Comparison of ENCODE assay signal across 28 mouse cellular contexts in the genomic region with DNA sequence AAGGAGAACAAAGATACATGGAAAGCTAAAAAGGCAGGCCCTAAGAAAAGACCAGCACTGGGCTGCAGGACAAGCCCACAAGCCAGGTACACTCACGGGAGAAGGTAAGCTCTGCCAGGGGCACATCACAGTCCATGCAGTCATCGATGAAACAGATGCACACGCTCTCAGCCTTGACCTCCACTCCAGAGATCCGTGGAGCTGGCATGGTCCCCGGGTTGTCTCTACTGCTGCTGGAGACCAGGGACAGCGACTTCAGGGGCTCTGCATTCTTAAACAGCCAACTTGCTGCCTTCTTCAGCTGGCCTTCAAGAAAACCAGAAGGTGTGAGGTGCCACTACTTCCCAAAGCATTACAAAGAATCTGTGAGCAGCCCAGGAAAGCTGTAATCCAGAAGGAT.
A peak's percentile ranks its signal among the peaks of the same experiment; 100 is the strongest.
DNase-seq lines count a peak whose midpoint lies in the region; ATAC-seq lines count a peak whose summit lies in the region.
"Had no signal": no experiment of that assay in that cellular context is flagged by ENCODE, and none has a peak within 500 bp of the region (broad histone marks: within the 10 kb centered on the region; RNA-seq: fewer than 3 reads in every experiment).

No protein-coding gene starts in this region.

- DNase-seq in adrenal gland, adult 2 months: peak; percentile 62
- DNase-seq in adrenal gland, postnatal 4 days (ENCODE audit: low spot score in 2 of 2): no peak
- no peak for DNase-seq in hindbrain, embryonic 10.5 days (ENCODE audit: low spot score)
- DNase-seq in embryonic facial prominence, embryonic 10.5 days (ENCODE audit: low spot score): no peak
- DNase-seq in layer of hippocampus, adult 9-11 months: no peak
- DNase-seq: B cell, adult 2 months; cerebellum, adult 18-20 months; cerebellum, adult 9-10 months; cerebellum, postnatal 14 days; forebrain, postnatal 0 days; gastrocnemius, postnatal 10 days; gastrocnemius, postnatal 36 days; heart, postnatal 14 days; heart, postnatal 4 days; kidney, adult 11 months; kidney, adult 8-10 months had no signal

- H3K9me3 ChIP-seq in hindbrain, embryonic 10.5 days: no peaks in the 10 kb centered on the region
- H3K9me3 ChIP-seq in hindbrain, embryonic 12.5 days (replicated peaks): no peaks in the 10 kb centered on the region
- no peaks in the 10 kb centered on the region for H3K9me3 ChIP-seq in embryonic facial prominence, embryonic 10.5 days
- no peaks in the 10 kb centered on the region for H3K9me3 ChIP-seq in neural tube, embryonic 15.5 days (replicated peaks)
- H3K9me3 ChIP-seq: embryonic facial prominence, embryonic 12.5 days; embryonic facial prominence, embryonic 15.5 days; G1E; heart, embryonic 13.5 days; hindbrain, embryonic 13.5 days; intestine, embryonic 15.5 days had no signal

- H3K27ac ChIP-seq in hindbrain, embryonic 10.5 days: peak overlapping the region; percentile 19
- no peak overlapping the region for H3K27ac ChIP-seq in hindbrain, embryonic 12.5 days
- H3K27ac ChIP-seq in embryonic facial prominence, embryonic 10.5 days (replicated peaks): peak overlapping the region; percentile 30; the same call in 1 of the 2 replicates
- no peak overlapping the region for H3K27ac ChIP-seq in neural tube, embryonic 15.5 days (replicated peaks)
- H3K27ac ChIP-seq: embryonic facial prominence, embryonic 12.5 days; embryonic facial prominence, embryonic 15.5 days; heart, embryonic 13.5 days; hindbrain, embryonic 13.5 days; intestine, embryonic 15.5 days had no signal

- H3K4me1 ChIP-seq in hindbrain, embryonic 10.5 days (replicated peaks): peaks cover 22% of the 10 kb centered on the region
- H3K4me1 ChIP-seq in hindbrain, embryonic 12.5 days: no peaks in the 10 kb centered on the region
- H3K4me1 ChIP-seq in embryonic facial prominence, embryonic 10.5 days: peaks cover 21% of the 10 kb centered on the region
- H3K4me1 ChIP-seq in neural tube, embryonic 15.5 days: no peaks in the 10 kb centered on the region
- H3K4me1 ChIP-seq: hindbrain, embryonic 13.5 days; intestine, embryonic 15.5 days had no signal

- peaks cover 84% of the 10 kb centered on the region for H3K36me3 ChIP-seq in hindbrain, embryonic 10.5 days
- peaks cover 84% of the 10 kb centered on the region for H3K36me3 ChIP-seq in hindbrain, embryonic 12.5 days
- H3K36me3 ChIP-seq in embryonic facial prominence, embryonic 10.5 days (replicated peaks): peaks cover 83% of the 10 kb centered on the region
- peaks cover 86% of the 10 kb centered on the region for H3K36me3 ChIP-seq in neural tube, embryonic 15.5 days

- H3K4me2 ChIP-seq in hindbrain, embryonic 12.5 days (replicated peaks): no peak overlapping the region
- no peak overlapping the region for H3K4me2 ChIP-seq in neural tube, embryonic 15.5 days
- H3K4me2 ChIP-seq: embryonic facial prominence, embryonic 12.5 days; embryonic facial prominence, embryonic 15.5 days; heart, embryonic 13.5 days; hindbrain, embryonic 13.5 days; intestine, embryonic 15.5 days had no signal

- H3K27me3 ChIP-seq in hindbrain, embryonic 10.5 days (ENCODE audit: insufficient read depth, poor library complexity, severe bottlenecking): no peaks in the 10 kb centered on the region
- H3K27me3 ChIP-seq in hindbrain, embryonic 12.5 days: no peaks in the 10 kb centered on the region
- H3K27me3 ChIP-seq in embryonic facial prominence, embryonic 10.5 days (replicated peaks; ENCODE audit: low read depth, poor library complexity, severe bottlenecking): no peaks in the 10 kb centered on the region
- no peaks in the 10 kb centered on the region for H3K27me3 ChIP-seq in neural tube, embryonic 15.5 days (replicated peaks)
- H3K27me3 ChIP-seq: CH12.LX; embryonic facial prominence, embryonic 12.5 days; embryonic facial prominence, embryonic 15.5 days; heart, embryonic 13.5 days; hindbrain, embryonic 13.5 days; intestine, embryonic 15.5 days; Patski had no signal

- no peak overlapping the region for H3K4me3 ChIP-seq in hindbrain, embryonic 10.5 days
- H3K4me3 ChIP-seq in hindbrain, embryonic 12.5 days: no peak overlapping the region
- H3K4me3 ChIP-seq in embryonic facial prominence, embryonic 10.5 days: no peak overlapping the region
- H3K4me3 ChIP-seq in neural tube, embryonic 15.5 days (replicated peaks): no peak overlapping the region
- H3K4me3 ChIP-seq: embryonic facial prominence, embryonic 12.5 days; embryonic facial prominence, embryonic 15.5 days; heart, embryonic 13.5 days; hindbrain, embryonic 13.5 days; intestine, embryonic 15.5 days had no signal

- H3K9ac ChIP-seq in hindbrain, embryonic 12.5 days: no peak overlapping the region
- no peak overlapping the region for H3K9ac ChIP-seq in neural tube, embryonic 15.5 days (replicated peaks)
- H3K9ac ChIP-seq: embryonic facial prominence, embryonic 12.5 days; embryonic facial prominence, embryonic 15.5 days; forebrain, postnatal 0 days; heart, embryonic 13.5 days; hindbrain, embryonic 13.5 days; intestine, embryonic 15.5 days had no signal

- ATAC-seq in hindbrain, embryonic 12.5 days (ENCODE audit: low FRiP score): no peak
- ATAC-seq in neural tube, embryonic 15.5 days (ENCODE audit: low FRiP score): no peak
- ATAC-seq: forebrain, embryonic 14.5 days; forebrain, postnatal 0 days; hindbrain, embryonic 16.5 days; intestine, embryonic 15.5 days; Patski had no signal

- WGBS in hindbrain, embryonic 10.5 days: 88% methylated on average over 6 of the region's 6 CpGs
- WGBS in hindbrain, embryonic 12.5 days: 91% methylated on average over 6 of the region's 6 CpGs
- 89% methylated on average over 6 of the region's 6 CpGs for WGBS in embryonic facial prominence, embryonic 10.5 days
- WGBS in neural tube, embryonic 15.5 days: 95% methylated on average over 6 of the region's 6 CpGs

Comparison
In these comparisons a context has a peak if more than half of its experiments do, and no peak if none do; other contexts are left out.
1. H3K27ac ChIP-seq: peak in hindbrain, embryonic 10.5 days (single experiment) and embryonic facial prominence, embryonic 10.5 days (single experiment); none in hindbrain, embryonic 12.5 days (single experiment) and neural tube, embryonic 15.5 days (single experiment).